Mouse (Mus musculus) liver, adult 2 months (tissue): ENCODE data around the gene Ss18l2. TPM values are rescaled to one million over a fixed set of nuclear protein-coding genes. Genes with fewer than 3 reads are reported as not detected.

Experiments
- DNase-seq: peaks from one replicate; pipeline ENCODE4 v3.0.0-alpha.2; 2011; ENCODE audit warnings: low read depth, low spot score; ENCODE audit errors: extremely low read depth
- H3K27ac ChIP-seq: fragments of 200-500 bp; replicated peaks from 2 replicates; pipeline ENCODE4 v1.5.1; 2012; ENCODE audit warnings: low read depth, mild to moderate bottlenecking, control low read depth, inconsistent platforms, low read length; ENCODE audit not compliant: insufficient read depth
- H3K27me3 ChIP-seq: fragments of 200-500 bp; 2 replicates; pipeline ENCODE4 v1.6.1; 2012; ENCODE audit warnings: mild to moderate bottlenecking, moderate library complexity, low read length, inconsistent platforms; ENCODE audit not compliant: control insufficient read depth, insufficient read depth
- H3K36me3 ChIP-seq: fragments of 200-500 bp; 2 replicates; pipeline ENCODE4 v1.6.1; 2012; ENCODE audit warnings: low read length, inconsistent platforms; ENCODE audit not compliant: control insufficient read depth, insufficient read depth
- H3K4me1 ChIP-seq: fragments of 200-500 bp; 2 replicates; pipeline ENCODE4 v1.6.1; 2011; ENCODE audit warnings: low read length; ENCODE audit not compliant: control insufficient read depth, insufficient read depth
- H3K4me3 ChIP-seq: fragments of 200-500 bp; 2 replicates; pipeline ENCODE4 v1.5.1; 2011; ENCODE audit warnings: low read depth, mild to moderate bottlenecking, control low read depth, low read length, moderate library complexity; ENCODE audit not compliant: insufficient read depth
- H3K79me2 ChIP-seq: fragments of 200-500 bp; 2 replicates; pipeline ENCODE4 v1.6.1; 2012; ENCODE audit warnings: inconsistent platforms, mild to moderate bottlenecking, low read length, moderate library complexity; ENCODE audit not compliant: control insufficient read depth, insufficient read depth
- H3K9ac ChIP-seq: fragments of 200-500 bp; 2 replicates; pipeline ENCODE4 v1.6.1; 2012; ENCODE audit warnings: low read depth, mild to moderate bottlenecking, control low read depth, inconsistent platforms, low read length
- CTCF ChIP-seq: fragments of 200-500 bp; IDR thresholded peaks from 2 replicates; pipeline ENCODE4 v1.5.1; 2011; ENCODE audit warnings: low read depth, low read length, control low read depth
- POLR2A ChIP-seq: fragments of 200-500 bp; IDR thresholded peaks from 2 replicates; pipeline ENCODE4 v1.6.1; 2011; ENCODE audit warnings: low read length, control low read depth; ENCODE audit not compliant: insufficient read depth; ENCODE audit errors: extremely low read depth
- WGBS: fragments of 180-500 bp; shearing (Covaris S2); methylation state at CpG from one replicate; pipeline ENCODE4 v1.1.7; 2018; 5-methylcytosine and 5-hydroxymethylcytosine counted together
- polyA plus RNA-seq: library from polyadenylated mRNA; depleted of rRNA; stranded (reverse); fragments of >200 nt; gene quantifications from 2 replicates; pipeline ENCODE4 v1.2.3, GENCODE M21; 2012; rRNA removed
- total RNA-seq: library from RNA; depleted of rRNA; stranded (reverse); fragments of >200 nt; gene quantifications from 2 replicates; pipeline ENCODE4 v1.2.3, GENCODE M21; 2014; rRNA removed

Ss18l2 gene
- total and polyA plus RNA-seq, 2 experiments: 35.2 to 83.3 TPM

DNA sequence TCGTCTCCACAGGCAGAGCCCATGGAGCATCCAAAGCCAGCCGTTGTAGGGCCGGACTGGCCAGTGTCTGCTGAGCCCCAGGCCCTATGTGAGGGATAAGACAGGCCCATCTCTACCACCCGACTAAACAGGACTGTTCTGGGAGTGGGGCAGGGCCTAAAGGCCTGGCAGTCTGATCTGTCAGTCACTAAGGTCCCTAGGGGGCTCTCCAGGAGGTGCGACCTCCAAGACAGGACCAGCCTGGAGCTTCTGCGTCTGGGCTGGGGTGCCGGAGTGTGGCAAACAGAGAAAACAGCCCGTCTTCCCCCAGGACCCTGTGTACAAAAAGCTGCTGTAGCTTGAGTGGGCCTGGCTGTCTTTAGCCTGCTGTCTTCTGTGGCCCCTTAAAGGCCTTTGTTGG lies 51.7 kb downstream of the Ss18l2 start:
- peaks cover 3% of the 10 kb centered on the region; the same call in 1 of the 2 replicates for H3K36me3 ChIP-seq
- 87% methylated on average over 8 of the region's 8 CpGs for WGBS
- H3K4me3 ChIP-seq: no peak overlapping the region
- no peak overlapping the region for H3K9ac ChIP-seq
- H3K27ac ChIP-seq: no peak overlapping the region
- TF ChIP-seq CTCF (no peak), POLR2A (no peak)
- DNase-seq: no peak
- H3K27me3 ChIP-seq: no peaks in the 10 kb centered on the region
- no peaks in the 10 kb centered on the region for H3K79me2 ChIP-seq
- peaks cover 12% of the 10 kb centered on the region for H3K4me1 ChIP-seq

- TF ChIP-seq POLR2A (no peak), CTCF (no peak)
- no peak overlapping the region for H3K9ac ChIP-seq
- no peak for DNase-seq
- H3K27ac ChIP-seq: no peak overlapping the region
- H3K79me2 ChIP-seq: no peaks in the 10 kb centered on the region
- 96% methylated on average over 10 of the region's 10 CpGs for WGBS
- H3K27me3 ChIP-seq: no peaks in the 10 kb centered on the region
- H3K4me1 ChIP-seq: peaks cover 12% of the 10 kb centered on the region
- no peaks in the 10 kb centered on the region for H3K36me3 ChIP-seq
- H3K4me3 ChIP-seq: no peak overlapping the region
These were observed 52.1 kb downstream of the Ss18l2 start for GRCm38 (mm10) chr9:121762248-121762647.

GRCm38 (mm10) chr9:121762761-121763160 lies 52.6 kb downstream of the Ss18l2 start:
- H3K27ac ChIP-seq: no peak overlapping the region
- no peaks in the 10 kb centered on the region for H3K36me3 ChIP-seq
- no peaks in the 10 kb centered on the region for H3K79me2 ChIP-seq
- WGBS: 93% methylated on average over 25 of the region's 25 CpGs
- no peak for DNase-seq
- no peak overlapping the region for H3K9ac ChIP-seq
- no peak overlapping the region for H3K4me3 ChIP-seq
- H3K27me3 ChIP-seq: no peaks in the 10 kb centered on the region
- TF ChIP-seq POLR2A (no peak), CTCF (no peak)
- H3K4me1 ChIP-seq: peaks cover 12% of the 10 kb centered on the region

Other genes starting within 250 kb of the Ss18l2 start
- not detected in 2 replicates for gene Cck, start 214.6 kb upstream of the Ss18l2 start, total RNA-seq
- not detected in 2 replicates for gene Cck, start 214.6 kb upstream of the Ss18l2 start, polyA plus RNA-seq
- not detected in 2 replicates for gene Lyzl4, start 68.2 kb upstream of the Ss18l2 start, total RNA-seq
- not detected in 2 replicates for gene Lyzl4, start 68.2 kb upstream of the Ss18l2 start, polyA plus RNA-seq
- 22.2 and 25.4 TPM in 2 replicates for gene Vipr1, start 67.6 kb upstream of the Ss18l2 start, total RNA-seq
- 16.7 and 16.9 TPM in 2 replicates for gene Vipr1, start 67.6 kb upstream of the Ss18l2 start, polyA plus RNA-seq
- gene Sec22c, start 4.8 kb upstream of the Ss18l2 start, total RNA-seq: 3.7 and 4.1 TPM in 2 replicates
- gene Sec22c, start 4.8 kb upstream of the Ss18l2 start, polyA plus RNA-seq: 5.7 and 9.5 TPM in 2 replicates
- gene Nktr, start 8.8 kb downstream of the Ss18l2 start, total RNA-seq: 36.7 and 38.4 TPM in 2 replicates
- gene Nktr, start 8.8 kb downstream of the Ss18l2 start, polyA plus RNA-seq: 13.0 and 27.2 TPM in 2 replicates
- gene Zfp651, start 49.0 kb downstream of the Ss18l2 start, total RNA-seq: 0.27 and 0.37 TPM in 2 replicates
- 0.62 and 1.2 TPM in 2 replicates for gene Zfp651, start 49.0 kb downstream of the Ss18l2 start, polyA plus RNA-seq
- gene Klhl40, start 67.3 kb downstream of the Ss18l2 start, total RNA-seq: 0.18 TPM in 1 of 2 replicates, not detected in the other
- not detected in 2 replicates for gene Klhl40, start 67.3 kb downstream of the Ss18l2 start, polyA plus RNA-seq
- gene Hhatl, start 82.2 kb downstream of the Ss18l2 start, total RNA-seq: 0.07 TPM in 1 of 2 replicates, not detected in the other
- not detected in 2 replicates for gene Hhatl, start 82.2 kb downstream of the Ss18l2 start, polyA plus RNA-seq
- not detected in 2 replicates for gene Ccdc13, start 129.1 kb downstream of the Ss18l2 start, total RNA-seq
- gene Ccdc13, start 129.1 kb downstream of the Ss18l2 start, polyA plus RNA-seq: not detected in 2 replicates
- gene Higd1a, start 148.0 kb downstream of the Ss18l2 start, total RNA-seq: 45.6 and 65.6 TPM in 2 replicates
- 14.7 and 20.2 TPM in 2 replicates for gene Higd1a, start 148.0 kb downstream of the Ss18l2 start, polyA plus RNA-seq
- gene Ackr2, start 188.0 kb downstream of the Ss18l2 start, total RNA-seq: 1.6 and 2.3 TPM in 2 replicates
- gene Ackr2, start 188.0 kb downstream of the Ss18l2 start, polyA plus RNA-seq: 1.4 and 2.4 TPM in 2 replicates
- 86.4 and 128 TPM in 2 replicates for gene Cyp8b1, start 206.0 kb downstream of the Ss18l2 start, total RNA-seq
- 292 and 305 TPM in 2 replicates for gene Cyp8b1, start 206.0 kb downstream of the Ss18l2 start, polyA plus RNA-seq
- gene Fam198a, start 240.7 kb downstream of the Ss18l2 start, total RNA-seq: 0.74 and 4.0 TPM in 2 replicates
- gene Fam198a, start 240.7 kb downstream of the Ss18l2 start, polyA plus RNA-seq: 2.3 and 4.4 TPM in 2 replicates